Mouse (Mus musculus) heart, adult 8-10 months (tissue): Measurements from ENCODE around the gene Man2b1. TPM values are rescaled to one million over a fixed set of nuclear protein-coding genes. Genes with fewer than 3 reads are reported as not detected.
"Not testable (repeated sequence)": the region's sequence is repeated elsewhere in the genome, so short reads cannot be mapped to it uniquely, and the experiment has no call there.

ENCODE experiments used
- DNase-seq: peaks from one replicate; pipeline ENCODE4 v3.0.0; 2022; ENCODE audit warnings: low spot score
- total RNA-seq, 4 experiments: library from RNA; stranded (reverse); gene quantifications; 2 replicates each; pipeline ENCODE4 v1.2.4; 2022

Man2b1 gene
- total RNA-seq, 4 experiments from 2014 or later: 21.9 to 36.3 (median 26.3) TPM

- no peak for DNase-seq
These were observed 9.9 kb upstream of the Man2b1 start for GRCm38 (mm10) chr8:85073041-85073612.

- DNase-seq: no peak
These were observed 8.9 kb upstream of the Man2b1 start for GRCm38 (mm10) chr8:85074167-85074566.

GRCm38 (mm10) chr8:85074617-85075016 is 8.5 kb upstream of the Man2b1 start:
- no peak for DNase-seq

- DNase-seq: no peak
These were observed 7.1 kb upstream of the Man2b1 start for GRCm38 (mm10) chr8:85076001-85076400.

- DNase-seq: peak; percentile 77
These were observed 6.1 kb upstream of the Man2b1 start for GRCm38 (mm10) chr8:85076993-85077392.

- no peak for DNase-seq
These were observed 2.9 kb upstream of the Man2b1 start for GRCm38 (mm10) chr8:85080214-85080531.

GRCm38 (mm10) chr8:85080532-85081215 is 2.4 kb upstream of the Man2b1 start, which contains the start of gene Wdr83os:
Gene Wdr83os (plus strand): TSS chr8:85080740.
- DNase-seq: peak; percentile 63

GRCm38 (mm10) chr8:85081216-85081555 is 1.9 kb upstream of the Man2b1 start, which contains the start of gene Wdr83:
Gene Wdr83 (minus strand): TSS chr8:85081306.
- DNase-seq: no peak

- DNase-seq: not testable (repeated sequence)
These were observed 901 bp upstream of the Man2b1 start for GRCm38 (mm10) chr8:85082169-85082568.

GRCm38 (mm10) chr8:85084633-85085032 is 1.6 kb downstream of the Man2b1 start:
- no peak for DNase-seq

- no peak for DNase-seq
These were observed 3.2 kb downstream of the Man2b1 start for GRCm38 (mm10) chr8:85086238-85086637.

GRCm38 (mm10) chr8:85088771-85089170 is 5.7 kb downstream of the Man2b1 start:
- DNase-seq: no peak

- no peak for DNase-seq
These were observed 7.8 kb downstream of the Man2b1 start for GRCm38 (mm10) chr8:85090856-85091255.

GRCm38 (mm10) chr8:85091526-85092090 is 8.5 kb downstream of the Man2b1 start:
- DNase-seq: no peak

- DNase-seq: no peak
These were observed 12.0 kb downstream of the Man2b1 start for GRCm38 (mm10) chr8:85095051-85095450.

- no peak for DNase-seq
These were observed 12.5 kb downstream of the Man2b1 start for GRCm38 (mm10) chr8:85095566-85095965.

GRCm38 (mm10) chr8:85096196-85096595 is 13.1 kb downstream of the Man2b1 start:
- no peak for DNase-seq

- DNase-seq: no peak
These were observed 13.8 kb downstream of the Man2b1 start for GRCm38 (mm10) chr8:85096850-85097249.

- DNase-seq: no peak
These were observed 17.1 kb downstream of the Man2b1 start for GRCm38 (mm10) chr8:85100076-85100665.

- no peak for DNase-seq
These were observed 30.2 kb downstream of the Man2b1 start for GRCm38 (mm10) chr8:85113241-85113640.

GRCm38 (mm10) chr8:85115501-85115900 is 32.4 kb downstream of the Man2b1 start:
- no peak for DNase-seq

- DNase-seq: no peak
These were observed 33.9 kb downstream of the Man2b1 start for GRCm38 (mm10) chr8:85116984-85117383.
